Mouse (Mus musculus): ENCODE measurements around the gene Sult2b1.

DNA sequence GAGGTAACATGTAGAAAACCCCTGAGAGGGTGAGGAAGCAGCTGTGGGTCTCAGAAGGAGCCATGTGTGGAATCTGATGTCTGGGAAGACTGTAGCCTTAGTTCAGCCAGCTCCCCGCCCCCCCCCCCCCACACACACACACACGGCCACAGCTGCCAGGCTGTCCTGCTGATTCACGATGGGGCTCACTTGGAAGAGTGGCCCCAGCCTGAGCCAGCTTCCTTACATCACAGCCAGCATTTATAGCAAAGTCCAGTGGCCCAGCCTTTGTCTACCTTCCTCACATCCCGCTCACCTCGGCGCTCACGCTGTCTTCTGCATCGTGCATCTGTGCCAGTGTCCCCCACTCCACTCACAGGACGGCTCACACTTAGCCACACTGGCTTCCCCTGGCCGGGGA is 35.1 kb downstream of the Sult2b1 start:
- TF ChIP-seq CTCF (conservative IDR thresholded peaks at IDR 0.05; ENCODE audit: low read length) (no peak), NANOG (IDR thresholded peaks at IDR 0.05; ENCODE audit: borderline replicate concordance, low read length) (no peak)

Measured in E14TG2a.4 (cell line).